8 mouse cellular contexts compared by ENCODE assay signal in the genomic region with DNA sequence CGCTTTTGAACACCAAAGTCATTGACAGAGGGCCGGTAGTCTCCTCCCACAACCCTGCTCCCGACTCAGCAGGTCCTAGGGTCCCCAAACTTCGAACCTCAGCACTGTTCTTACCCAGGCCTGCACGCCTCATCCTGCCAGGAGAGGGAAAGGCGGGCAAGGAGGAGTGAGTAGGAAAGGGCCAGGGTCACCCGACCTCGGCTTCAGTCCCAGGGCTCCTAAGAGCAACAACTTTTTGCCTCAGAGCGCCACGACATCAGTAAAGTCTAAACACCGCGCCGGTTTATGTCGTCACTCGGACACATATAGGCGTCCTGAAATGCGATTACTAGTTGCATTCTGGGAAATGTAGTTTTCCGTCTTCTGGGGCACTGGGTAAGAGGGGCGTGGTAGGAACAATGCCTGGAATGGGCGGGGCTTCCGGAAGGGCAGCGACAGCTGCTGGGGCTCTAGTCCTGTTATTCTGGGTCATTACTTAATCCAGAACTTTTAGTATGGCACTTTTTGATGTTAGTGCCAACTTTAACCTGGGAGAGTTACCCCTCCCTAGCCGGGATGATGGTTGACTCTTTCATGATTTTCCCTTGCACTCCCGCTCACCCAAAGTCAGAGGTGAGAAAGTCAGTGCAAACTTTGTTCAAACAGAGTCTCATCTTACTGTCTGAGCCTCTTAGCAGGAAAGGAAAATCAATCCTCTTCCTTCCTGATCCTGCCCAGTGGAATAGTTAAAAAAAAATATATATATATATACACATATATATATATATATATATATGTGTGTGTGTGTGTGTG. TPM values are rescaled to one million over a fixed set of nuclear protein-coding genes. Genes with fewer than 3 reads are reported as not detected.
DNase-seq lines count a peak whose midpoint lies in the region; ATAC-seq lines count a peak whose summit lies in the region.

A gene (minus strand): TSS at position 310 of the 792 bp plus-strand sequence.

- H3K9ac ChIP-seq in intestine, embryonic 14.5 days (ENCODE audit: low read length) = peak within 1 kb of the TSS; percentile 72

- H3K4me1 ChIP-seq in intestine, embryonic 14.5 days (replicated peaks; ENCODE audit: control insufficient read depth, insufficient read depth, low read length) = peaks cover 3% of the 10 kb centered on the region; the same call in 1 of the 2 replicates

- intact Hi-C loops in left cerebral cortex, postnatal 14 days (cut with DNase I) = loop anchor here (10.0 kb wide), 1 partner anchor 1298 kb away; a partner anchor contains a TSS

- WGBS in intestine, embryonic 14.5 days = under 1% methylated on average over 24 of the region's 24 CpGs

- peak; percentile 80 to 81 for DNase-seq in adrenal gland, adult 18-20 months (ENCODE audit: low spot score in 2 of 2)
- DNase-seq in embryo, embryonic 11 days = peak; percentile 99
- DNase-seq in gastrocnemius, postnatal 25 days = peak; percentile 85
- DNase-seq in intestine, embryonic 14.5 days (ENCODE audit: low spot score) = peak; percentile 96
- DNase-seq in left cerebral cortex, postnatal 14 days (ENCODE audit: low spot score in 2 of 2) = peak; percentile 87 to 91
- DNase-seq in mesoderm, embryonic 11.5 days (ENCODE audit: low read depth, low spot score) = peak; percentile 94
- peak; percentile 90 to 91 for DNase-seq in right cerebral cortex, postnatal 36 days (ENCODE audit: low spot score in 2 of 2)
- peak; percentile 93 for DNase-seq in yolk sac, embryonic 10.5 days (ENCODE audit: low spot score)

- no peaks in the 10 kb centered on the region for H3K9me3 ChIP-seq in intestine, embryonic 14.5 days (ENCODE audit: control insufficient read depth, low read length)

- ATAC-seq in intestine, embryonic 14.5 days (replicated peaks; ENCODE audit: low FRiP score, low TSS enrichment, low read depth) = peak; percentile 99

- H3K27me3 ChIP-seq in intestine, embryonic 14.5 days (replicated peaks; ENCODE audit: control insufficient read depth, insufficient read depth, low read length) = no peaks in the 10 kb centered on the region

- peak within 1 kb of the TSS; percentile 80 for H3K4me3 ChIP-seq in intestine, embryonic 14.5 days (ENCODE audit: low read depth, low read length)

- H3K4me2 ChIP-seq in intestine, embryonic 14.5 days (ENCODE audit: low read length) = peak within 1 kb of the TSS; percentile 86

- 0 out of 2 replicates have a peak, but pooled peaks cover 2% of the 10 kb centered on the region for H3K36me3 ChIP-seq in intestine, embryonic 14.5 days (ENCODE audit: control insufficient read depth, insufficient read depth, low read length)

- peak within 1 kb of the TSS; percentile 47; the same call in 1 of the 2 replicates for H3K27ac ChIP-seq in intestine, embryonic 14.5 days (ENCODE audit: low read depth)

RNA-seq across cellular contexts. Expression of the gene that starts here (rescaled TPM):
- total RNA-seq in adrenal gland, adult 18-20 months (2021) = 10 to 100 TPM; 40.8 to 67.5 TPM
- 10 to 100 TPM; 15.5 to 23.1 TPM for total RNA-seq in gastrocnemius, postnatal 25 days (2021)
- 55.2 and 66.7 TPM in 2 replicates for polyA plus RNA-seq in intestine, embryonic 14.5 days (2014; fragmentation: Nextera tagmentation; extraction: Ambion mirVana)
- total RNA-seq in left cerebral cortex, postnatal 14 days (2021) = 10 to 100 TPM; 19.7 to 23.6 TPM

Comparison
In these comparisons a context has a peak if more than half of its experiments do, and no peak if none do; other contexts are left out.
1. Peak in every context shown above with its lines: DNase-seq, ATAC-seq, H3K4me3 ChIP-seq and H3K27ac ChIP-seq.